Mouse (Mus musculus) thymus, postnatal 0 days (tissue): ENCODE measurements around the gene Pom121l12. TPM values are rescaled to one million over a fixed set of nuclear protein-coding genes. Genes with fewer than 3 reads are reported as not detected.

Experiments used
- DNase-seq: peaks from one replicate; pipeline ENCODE4 v3.0.0-alpha.2; 2015; ENCODE audit warnings: low spot score
- polyA plus RNA-seq: library from polyadenylated mRNA; unstranded; fragments of >200 nt; fragmentation: Nextera tagmentation; extraction: Ambion mirVana; gene quantifications from 2 replicates; pipeline ENCODE4 v1.2.1, GENCODE M21; 2015

Pom121l12 gene
- polyA plus RNA-seq, result not detected in 2 replicates

DNA sequence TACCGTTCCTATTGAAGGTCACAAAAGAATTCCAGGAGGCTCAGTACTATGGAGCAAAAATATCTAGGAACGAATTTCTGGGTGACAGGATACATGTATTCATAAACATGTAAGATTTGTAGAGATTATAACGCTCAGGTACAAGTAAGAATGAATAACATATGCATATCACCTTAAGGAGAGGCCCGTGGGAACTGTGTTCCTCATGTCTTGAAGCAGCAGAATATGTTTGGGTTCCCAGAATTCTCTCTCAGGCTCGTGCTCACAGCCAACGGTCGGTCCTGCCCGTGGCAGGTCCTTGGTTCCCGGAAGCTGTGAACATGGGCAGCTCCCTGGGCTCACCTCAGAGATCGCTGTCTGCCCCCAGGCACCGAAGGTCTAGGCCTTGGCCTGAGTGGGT lies at the start of gene Pom121l12:
Gene Pom121l12, plus strand, starts transcription at position 301 of the 400 bp plus-strand sequence.
- no peak for DNase-seq

DNA sequence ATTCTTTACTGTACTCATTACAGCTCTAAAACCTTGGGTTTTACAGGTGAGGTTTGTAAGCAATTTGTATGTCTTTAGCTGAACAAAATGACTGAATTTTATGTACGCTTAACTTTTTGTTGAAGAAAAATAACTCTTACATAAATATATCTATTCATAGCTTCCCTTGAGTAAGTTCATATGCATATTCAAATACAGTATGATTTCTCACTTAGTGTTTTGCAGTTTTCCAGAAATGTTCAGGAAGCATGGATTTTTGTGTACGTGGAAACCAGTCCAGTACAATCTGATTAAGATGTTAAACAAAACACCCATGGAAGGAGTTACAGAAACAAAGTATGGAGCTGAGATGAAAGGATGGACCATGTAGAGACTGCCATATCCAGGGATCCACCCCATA lies 12.8 kb downstream of the Pom121l12 start:
- DNase-seq, result no peak
